13 mouse cellular contexts compared by ENCODE assay signal in the genomic region with DNA sequence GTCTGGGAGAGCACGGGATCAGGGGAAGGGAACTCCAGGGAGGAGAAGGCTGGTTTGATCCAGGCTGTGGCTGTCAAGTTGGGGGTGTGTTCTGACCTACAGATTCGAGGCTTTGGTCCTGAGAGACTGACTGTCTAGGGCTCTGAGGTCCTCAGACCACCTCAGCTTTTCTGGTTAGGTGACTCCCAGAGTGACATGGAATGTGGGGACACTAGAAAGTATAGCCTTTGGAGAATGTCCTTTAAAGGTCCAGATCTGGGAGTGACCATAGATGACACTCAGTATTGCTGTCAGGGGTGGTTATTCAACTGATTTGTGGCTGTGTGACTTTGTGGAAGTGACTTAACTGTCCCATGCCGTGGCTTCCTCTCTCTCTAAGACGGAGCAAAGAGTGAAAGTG. TPM values are rescaled to one million over a fixed set of nuclear protein-coding genes. Genes with fewer than 3 reads are reported as not detected.
DNase-seq lines count a peak whose midpoint lies in the region; ATAC-seq and TF ChIP-seq lines count a peak whose summit lies in the region.
"Had no signal": no experiment of that assay in that cellular context is flagged by ENCODE, and none has a peak within 500 bp of the region (broad histone marks: within the 10 kb centered on the region; RNA-seq: fewer than 3 reads in every experiment).

No protein-coding gene starts in this region.

- peaks cover 30% of the 10 kb centered on the region for H3K4me1 ChIP-seq in heart, postnatal 0 days (ENCODE audit: control insufficient read depth, insufficient read depth)
- peaks cover 63% of the 10 kb centered on the region for H3K4me1 ChIP-seq in embryonic facial prominence, embryonic 13.5 days
- peaks cover 72% of the 10 kb centered on the region for H3K4me1 ChIP-seq in hindbrain, embryonic 13.5 days (replicated peaks)
- peaks cover 57% of the 10 kb centered on the region for H3K4me1 ChIP-seq in midbrain, postnatal 0 days (ENCODE audit: insufficient read depth, low read length)
- peaks cover 4% of the 10 kb centered on the region; the same call in 1 of the 2 replicates for H3K4me1 ChIP-seq in kidney, adult 2 months (ENCODE audit: control insufficient read depth, insufficient read depth, low read length)

- TF ChIP-seq POLR2A in kidney, adult 2 months (IDR thresholded peaks at IDR 0.05; ENCODE audit: low read depth, low read length) = no peak

- no peak overlapping the region for H3K9ac ChIP-seq in heart, postnatal 0 days (replicated peaks; ENCODE audit: low read depth, low read length)
- H3K9ac ChIP-seq in embryonic facial prominence, embryonic 13.5 days = peak overlapping the region; percentile 58; the same call in 1 of the 2 replicates
- H3K9ac ChIP-seq in hindbrain, embryonic 13.5 days = peak overlapping the region; percentile 65; the same call in 1 of the 2 replicates
- peak overlapping the region; percentile 50; the same call in 1 of the 2 replicates for H3K9ac ChIP-seq in midbrain, postnatal 0 days (replicated peaks; ENCODE audit: low read length, poor library complexity, severe bottlenecking)
- H3K9ac ChIP-seq: liver, embryonic 13.5 days had no signal

- no peak for ATAC-seq in heart, postnatal 0 days (ENCODE audit: insufficient read depth, low read depth)
- ATAC-seq in embryonic facial prominence, embryonic 13.5 days (ENCODE audit: insufficient number of reproducible peaks, insufficient read depth, low FRiP score, low TSS enrichment, low read depth) = no peak
- ATAC-seq in hindbrain, embryonic 13.5 days (ENCODE audit: low FRiP score) = no peak
- no peak for ATAC-seq in midbrain, postnatal 0 days (ENCODE audit: low FRiP score)
- ATAC-seq in activated CD4-positive, CD25-positive, alpha-beta regulatory T cell, adult 4 months = no peak

- no peaks in the 10 kb centered on the region for H3K9me3 ChIP-seq in heart, postnatal 0 days (replicated peaks; ENCODE audit: control insufficient read depth, low read length)
- no peaks in the 10 kb centered on the region for H3K9me3 ChIP-seq in embryonic facial prominence, embryonic 13.5 days
- no peaks in the 10 kb centered on the region for H3K9me3 ChIP-seq in hindbrain, embryonic 13.5 days
- no peaks in the 10 kb centered on the region for H3K9me3 ChIP-seq in midbrain, postnatal 0 days (ENCODE audit: low read length)
- H3K9me3 ChIP-seq: liver, embryonic 13.5 days had no signal

- intact Hi-C loops in heart, postnatal 36 days (cut with DNase I) = no loop called here

- no peak overlapping the region for H3K4me3 ChIP-seq in heart, postnatal 0 days (ENCODE audit: low read depth, low read length)
- H3K4me3 ChIP-seq in embryonic facial prominence, embryonic 13.5 days = no peak overlapping the region
- peak overlapping the region; percentile 26 for H3K4me3 ChIP-seq in hindbrain, embryonic 13.5 days
- H3K4me3 ChIP-seq in midbrain, postnatal 0 days (ENCODE audit: low read depth, low read length) = peak overlapping the region; percentile 98
- no peak overlapping the region for H3K4me3 ChIP-seq in kidney, adult 2 months (ENCODE audit: insufficient read depth, low read depth, low read length)
- H3K4me3 ChIP-seq: liver, embryonic 13.5 days had no signal

- no peak for TF ChIP-seq CTCF in heart, postnatal 0 days (IDR thresholded peaks at IDR 0.05; ENCODE audit: low read depth)
- TF ChIP-seq CTCF in midbrain, postnatal 0 days (IDR thresholded peaks at IDR 0.05) = no peak
- no peak for TF ChIP-seq CTCF in kidney, adult 2 months (conservative IDR thresholded peaks at IDR 0.05; ENCODE audit: insufficient read depth, insufficient read length, low read depth, low read length)

- no peak for TF ChIP-seq EP300 in heart, postnatal 0 days (IDR thresholded peaks at IDR 0.05; ENCODE audit: low read depth)

- H3K27ac ChIP-seq in heart, postnatal 0 days (ENCODE audit: low read depth) = no peak overlapping the region
- no peak overlapping the region for H3K27ac ChIP-seq in embryonic facial prominence, embryonic 13.5 days
- no peak overlapping the region for H3K27ac ChIP-seq in hindbrain, embryonic 13.5 days
- H3K27ac ChIP-seq in midbrain, postnatal 0 days (ENCODE audit: low read depth, low read length) = no peak overlapping the region
- no peak overlapping the region for H3K27ac ChIP-seq in kidney, adult 2 months (ENCODE audit: insufficient read depth, low read depth, low read length)
- H3K27ac ChIP-seq: liver, embryonic 13.5 days had no signal

- H3K4me2 ChIP-seq in heart, postnatal 0 days (ENCODE audit: low read depth, low read length) = peak overlapping the region; percentile 7; the same call in 1 of the 2 replicates
- peak overlapping the region; percentile 27 for H3K4me2 ChIP-seq in embryonic facial prominence, embryonic 13.5 days
- H3K4me2 ChIP-seq in hindbrain, embryonic 13.5 days = peak overlapping the region; percentile 55
- peak overlapping the region; percentile 79 for H3K4me2 ChIP-seq in midbrain, postnatal 0 days (ENCODE audit: low read depth, low read length, poor library complexity, severe bottlenecking)
- H3K4me2 ChIP-seq: liver, embryonic 13.5 days had no signal

- WGBS in heart, postnatal 0 days = 35% methylated on average over 4 of the region's 4 CpGs
- WGBS in embryonic facial prominence, embryonic 13.5 days = 51% methylated on average over 4 of the region's 4 CpGs
- 55% methylated on average over 4 of the region's 4 CpGs for WGBS in hindbrain, embryonic 13.5 days
- 45% methylated on average over 4 of the region's 4 CpGs for WGBS in midbrain, postnatal 0 days
- 33% methylated on average over 4 of the region's 4 CpGs for WGBS in kidney, adult 2 months

- H3K27me3 ChIP-seq in heart, postnatal 0 days (ENCODE audit: control insufficient read depth, insufficient read depth, low read length) = no peaks in the 10 kb centered on the region
- no peaks in the 10 kb centered on the region for H3K27me3 ChIP-seq in embryonic facial prominence, embryonic 13.5 days
- peaks cover 19% of the 10 kb centered on the region; the same call in 1 of the 2 replicates for H3K27me3 ChIP-seq in hindbrain, embryonic 13.5 days
- H3K27me3 ChIP-seq in midbrain, postnatal 0 days (ENCODE audit: insufficient read depth, low read length) = no peaks in the 10 kb centered on the region
- no peaks in the 10 kb centered on the region for H3K27me3 ChIP-seq in kidney, adult 2 months (replicated peaks; ENCODE audit: control insufficient read depth, insufficient read depth, low read length)

- no peak for DNase-seq in heart, postnatal 0 days (ENCODE audit: low spot score)
- no peak for DNase-seq in heart, postnatal 36 days
- DNase-seq in midbrain, postnatal 0 days (ENCODE audit: low spot score) = no peak
- no peak for DNase-seq in kidney, adult 2 months
- no peak for DNase-seq in urinary bladder, postnatal 14 days (ENCODE audit: low spot score)
- DNase-seq: cerebellum, adult 2 months; kidney, postnatal 36 days; liver, embryonic 13.5 days; right cerebral cortex, postnatal 14 days; thymus, postnatal 36 days had no signal

- no peaks in the 10 kb centered on the region for H3K36me3 ChIP-seq in heart, postnatal 0 days (replicated peaks; ENCODE audit: control insufficient read depth, insufficient read depth, low read length)
- no peaks in the 10 kb centered on the region for H3K36me3 ChIP-seq in embryonic facial prominence, embryonic 13.5 days
- no peaks in the 10 kb centered on the region for H3K36me3 ChIP-seq in hindbrain, embryonic 13.5 days
- H3K36me3 ChIP-seq in midbrain, postnatal 0 days (ENCODE audit: insufficient read depth, low read length) = no peaks in the 10 kb centered on the region
- H3K36me3 ChIP-seq in kidney, adult 2 months (ENCODE audit: control insufficient read depth, insufficient read depth, low read length) = no peaks in the 10 kb centered on the region
- H3K36me3 ChIP-seq: liver, embryonic 13.5 days had no signal

RNA-seq across cellular contexts. Expression of gene Sdc3, which starts 2.4 kb away (rescaled TPM):
- total RNA-seq in heart, postnatal 0 days (2014; rRNA removed; ENCODE audit: low replicate concordance) = 44.2 and 55.2 TPM in 2 replicates
- polyA plus RNA-seq in heart, postnatal 0 days (2015; fragmentation: Nextera tagmentation; extraction: Ambion mirVana) = 9.3 and 9.4 TPM in 2 replicates
- total RNA-seq in heart, postnatal 36 days (2021) = 10 to 100 TPM; 35.5 to 46.0 TPM
- polyA plus RNA-seq in embryonic facial prominence, embryonic 13.5 days (2015; fragmentation: Nextera tagmentation; extraction: Ambion mirVana) = 32.7 and 34.6 TPM in 2 replicates
- 71.3 and 76.9 TPM in 2 replicates for polyA plus RNA-seq in hindbrain, embryonic 13.5 days (2015; fragmentation: Nextera tagmentation; extraction: Ambion mirVana)
- 645 and 733 TPM in 2 replicates for total RNA-seq in midbrain, postnatal 0 days (2014; rRNA removed)
- polyA plus RNA-seq in midbrain, postnatal 0 days (2015; fragmentation: Nextera tagmentation; extraction: Ambion mirVana) = 241 and 242 TPM in 2 replicates
- 1 to 10 TPM; 1.0 to 1.5 TPM for polyA plus RNA-seq in activated CD4-positive, CD25-positive, alpha-beta regulatory T cell, adult 4 months (2017; shearing (Covaris generic))
- 27.1 and 45.3 TPM in 2 replicates for polyA plus RNA-seq in kidney, adult 2 months (2012; rRNA removed)

Comparison
In these comparisons a context has a peak if more than half of its experiments do, and no peak if none do; other contexts are left out.
1. H3K4me2 ChIP-seq: peak in every context shown above with its lines; median percentile 79 in midbrain, postnatal 0 days; 55 in hindbrain, embryonic 13.5 days; 27 in embryonic facial prominence, embryonic 13.5 days; 7 in heart, postnatal 0 days.
2. H3K4me3 ChIP-seq: peak in hindbrain, embryonic 13.5 days (single experiment) and midbrain, postnatal 0 days (single experiment); none in heart, postnatal 0 days (single experiment), embryonic facial prominence, embryonic 13.5 days (single experiment) and kidney, adult 2 months (single experiment).